Mouse (Mus musculus) limb, embryonic 15.5 days (tissue): Measurements from ENCODE around the gene Slc17a8. TPM values are rescaled to one million over a fixed set of nuclear protein-coding genes. Genes with fewer than 3 reads are reported as not detected.
"Not testable (repeated sequence)": the region's sequence is repeated elsewhere in the genome, so short reads cannot be mapped to it uniquely, and the experiment has no call there.

Source experiments
- ATAC-seq: fragments of 200-750 bp; cut with Nextera tagmentation; 2 replicates; pipeline ENCODE4 v1.8.0; 2017; ENCODE audit warnings: low read depth, moderate TSS enrichment; ENCODE audit not compliant: insufficient number of reproducible peaks, low FRiP score, low TSS enrichment
- H3K27ac ChIP-seq: fragments of 300-500 bp; sonication (generic); 2 replicates; pipeline ENCODE4 v1.5.1; 2015; ENCODE audit warnings: moderate library complexity, mild to moderate bottlenecking, inconsistent platforms
- H3K27me3 ChIP-seq: fragments of 300-500 bp; sonication (generic); 2 replicates; pipeline ENCODE4 v1.6.1; 2015; ENCODE audit warnings: inconsistent platforms
- H3K36me3 ChIP-seq: fragments of 300-500 bp; sonication (generic); 2 replicates; pipeline ENCODE4 v1.6.1; 2015; ENCODE audit warnings: inconsistent platforms
- H3K4me1 ChIP-seq: fragments of 300-500 bp; sonication (generic); 2 replicates; pipeline ENCODE4 v1.6.1; 2015; ENCODE audit warnings: inconsistent platforms
- H3K4me2 ChIP-seq: fragments of 300-500 bp; sonication (generic); 2 replicates; pipeline ENCODE4 v1.6.1; 2015; ENCODE audit warnings: mild to moderate bottlenecking, inconsistent platforms
- H3K4me3 ChIP-seq: fragments of 300-500 bp; sonication (generic); 2 replicates; pipeline ENCODE4 v1.5.1; 2015; ENCODE audit warnings: mild to moderate bottlenecking, inconsistent platforms
- H3K9ac ChIP-seq: fragments of 300-500 bp; sonication (generic); 2 replicates; pipeline ENCODE4 v1.6.1; 2015; ENCODE audit warnings: inconsistent platforms
- H3K9me3 ChIP-seq: fragments of 300-500 bp; sonication (generic); 2 replicates; pipeline ENCODE4 v1.6.1; 2016; ENCODE audit warnings: inconsistent platforms
- WGBS: fragments of 180-500 bp; shearing (Covaris S2); methylation state at CpG from one replicate; pipeline ENCODE4 v1.1.7; 2015; 5-methylcytosine and 5-hydroxymethylcytosine counted together
- polyA plus RNA-seq: library from polyadenylated mRNA; unstranded; fragments of >200 nt; fragmentation: Nextera tagmentation; extraction: Ambion mirVana; gene quantifications from 2 replicates; pipeline ENCODE4 v1.2.1, GENCODE M21; 2015

Slc17a8 gene
- 0.03 TPM in 1 of 2 replicates, not detected in the other for polyA plus RNA-seq

DNA sequence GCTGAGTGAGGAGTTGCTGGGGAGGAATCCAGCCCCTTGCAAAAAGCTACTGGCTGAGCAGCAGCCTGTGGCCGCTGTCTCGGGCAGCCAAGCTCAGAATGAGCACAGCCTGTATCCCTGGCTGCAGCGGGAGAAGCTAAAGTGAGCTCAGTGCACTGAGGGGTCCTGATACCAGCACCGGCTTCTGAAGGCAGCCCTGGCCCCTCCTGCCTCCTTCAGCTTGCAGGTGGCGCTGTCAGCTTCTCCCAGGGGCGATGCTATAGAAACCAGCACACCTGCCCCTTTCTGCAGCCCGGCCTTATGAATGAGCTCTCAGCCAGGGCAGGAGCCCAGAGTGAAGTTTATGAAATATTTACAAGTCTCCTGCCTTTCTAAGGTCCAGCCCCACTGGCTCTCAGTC is at the start of gene Slc17a8:
TSS of gene Slc17a8 (minus strand) at position 125 of the 400 bp plus-strand sequence.
- Histone ChIP-seq H3K9me3 (no peaks in the 10 kb centered on the region), H3K36me3 (no peaks in the 10 kb centered on the region), H3K27me3 (0 out of 2 replicates have a peak, but pooled peaks cover 4% of the 10 kb centered on the region), H3K27ac (no peak within 1 kb of the TSS), H3K4me1 (no peaks in the 10 kb centered on the region), H3K9ac (no peak within 1 kb of the TSS), H3K4me2 (no peak within 1 kb of the TSS), H3K4me3 (no peak within 1 kb of the TSS)
- no peak for ATAC-seq
- WGBS, result 27% methylated on average over 7 of the region's 7 CpGs

DNA sequence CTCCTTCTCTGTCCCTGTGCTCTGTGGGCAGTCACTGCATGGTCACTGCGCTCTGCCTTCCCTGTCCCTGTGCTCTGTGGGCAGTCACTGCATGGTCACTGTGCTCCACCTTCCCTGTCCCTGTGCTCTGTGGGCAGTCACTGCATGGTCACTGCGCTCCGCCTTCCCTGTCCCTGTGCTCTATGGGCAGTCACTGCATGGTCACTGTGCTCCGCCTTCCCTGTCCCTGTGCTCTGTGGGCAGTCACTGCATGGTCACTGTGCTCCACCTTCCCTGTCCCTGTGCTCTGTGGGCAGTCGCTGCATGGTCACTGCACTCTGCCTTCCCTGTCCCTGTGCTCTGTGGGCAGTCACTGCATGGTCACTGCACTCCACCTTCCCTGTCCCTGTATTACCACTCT is 49.3 kb upstream of the Slc17a8 start:
- H3K4me2 ChIP-seq, H3K27ac ChIP-seq, ATAC-seq, H3K4me3 ChIP-seq, H3K9me3 ChIP-seq, H3K4me1 ChIP-seq, H3K36me3 ChIP-seq, H3K27me3 ChIP-seq, H3K9ac ChIP-seq: not testable (repeated sequence)
- WGBS, result 96% methylated on average over 5 of the region's 5 CpGs

DNA sequence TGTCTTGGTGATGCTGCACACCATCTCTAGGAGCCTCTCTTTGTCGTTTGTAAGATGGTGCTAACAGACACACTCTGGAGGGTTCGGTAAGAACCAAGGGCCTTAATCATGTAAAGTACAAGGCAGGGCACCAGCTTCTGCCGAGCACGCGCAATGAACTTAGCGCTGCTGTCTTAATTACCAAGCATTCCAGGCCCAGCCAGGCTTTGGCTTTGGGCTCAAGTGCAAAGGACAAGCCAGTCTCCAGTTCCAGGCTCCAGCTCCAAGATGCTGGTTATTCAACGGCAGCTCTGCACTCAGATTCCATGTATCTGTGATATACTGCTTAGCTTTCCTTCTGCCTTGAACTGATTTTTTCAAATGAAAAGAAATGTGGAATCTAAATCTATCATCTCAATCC is 46.5 kb upstream of the Slc17a8 start:
- no peak for ATAC-seq
- 85% methylated on average over 7 of the region's 7 CpGs for WGBS
- Histone ChIP-seq H3K9me3 (no peaks in the 10 kb centered on the region), H3K4me1 (no peaks in the 10 kb centered on the region), H3K4me2 (no peak overlapping the region), H3K27ac (no peak overlapping the region), H3K9ac (no peak overlapping the region), H3K27me3 (no peaks in the 10 kb centered on the region), H3K36me3 (peaks cover 8% of the 10 kb centered on the region; the same call in 1 of the 2 replicates), H3K4me3 (no peak overlapping the region)

DNA sequence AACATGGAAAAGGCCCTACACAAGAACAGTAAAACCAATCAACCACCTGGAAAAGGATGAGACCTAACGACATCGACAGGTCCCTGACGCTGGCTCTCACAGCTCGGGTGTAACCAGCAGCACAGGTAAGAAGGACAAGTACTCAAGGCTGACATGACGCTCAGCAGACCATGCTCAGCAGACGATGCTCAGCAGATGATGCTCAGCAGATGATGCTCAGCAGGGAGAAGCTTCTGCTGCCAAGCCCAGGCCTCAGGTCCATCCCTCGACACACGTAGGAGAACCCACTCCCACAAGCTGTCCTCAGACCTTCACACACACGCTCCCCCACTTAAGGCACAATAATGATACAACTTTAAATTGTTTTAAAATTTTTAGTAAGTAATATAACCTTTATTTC is 44.6 kb upstream of the Slc17a8 start:
- ATAC-seq, result no peak

DNA sequence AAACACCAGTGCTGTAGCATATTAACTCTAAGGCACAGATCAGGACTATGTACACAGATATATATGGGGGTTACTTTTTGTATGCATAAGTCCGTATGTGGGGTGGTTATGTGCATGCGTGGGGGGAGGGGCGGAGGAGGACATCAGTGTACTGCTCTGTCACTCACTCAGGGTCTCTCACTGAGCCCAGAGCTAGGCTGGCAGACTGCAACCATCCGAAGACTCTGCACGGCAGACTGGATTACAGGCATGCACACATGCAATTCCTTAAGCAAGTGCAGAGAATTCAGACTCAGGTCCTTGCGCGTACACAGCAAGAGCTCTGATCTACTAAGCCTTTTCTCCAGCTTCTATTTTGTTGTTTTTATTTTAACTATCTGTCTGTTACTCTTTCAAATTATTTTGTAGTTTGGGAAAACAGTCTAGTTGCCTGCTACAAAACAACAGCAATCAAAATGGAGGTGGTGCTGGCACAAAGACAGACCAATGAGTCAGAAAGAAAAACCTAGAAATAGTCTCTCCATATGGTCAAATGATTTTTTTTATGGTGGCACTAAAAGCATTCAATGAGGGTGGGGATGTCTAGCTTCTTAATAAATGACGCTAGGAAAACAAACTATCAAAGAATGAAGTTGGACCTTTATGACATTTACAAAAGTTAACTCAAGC is 44.1 kb upstream of the Slc17a8 start:
- WGBS, result 89% methylated on average over 8 of the region's 8 CpGs
- Histone ChIP-seq H3K9me3 (no peaks in the 10 kb centered on the region), H3K4me2 (no peak overlapping the region), H3K27ac (no peak overlapping the region), H3K27me3 (no peaks in the 10 kb centered on the region), H3K9ac (no peak overlapping the region), H3K4me3 (no peak overlapping the region), H3K4me1 (no peaks in the 10 kb centered on the region), H3K36me3 (peaks cover 19% of the 10 kb centered on the region)
- ATAC-seq, result no peak

More for the DNA sequence above, 44.6 kb upstream of the Slc17a8 start:
- H3K9me3 ChIP-seq, result no peaks in the 10 kb centered on the region
- H3K9ac ChIP-seq, result no peak overlapping the region
- H3K4me3 ChIP-seq, result no peak overlapping the region
- H3K4me2 ChIP-seq, result no peak overlapping the region
- no peak overlapping the region for H3K27ac ChIP-seq
- no peaks in the 10 kb centered on the region for H3K4me1 ChIP-seq
- 88% methylated on average over 9 of the region's 9 CpGs for WGBS
- H3K36me3 ChIP-seq, result peaks cover 19% of the 10 kb centered on the region
- no peaks in the 10 kb centered on the region for H3K27me3 ChIP-seq

DNA sequence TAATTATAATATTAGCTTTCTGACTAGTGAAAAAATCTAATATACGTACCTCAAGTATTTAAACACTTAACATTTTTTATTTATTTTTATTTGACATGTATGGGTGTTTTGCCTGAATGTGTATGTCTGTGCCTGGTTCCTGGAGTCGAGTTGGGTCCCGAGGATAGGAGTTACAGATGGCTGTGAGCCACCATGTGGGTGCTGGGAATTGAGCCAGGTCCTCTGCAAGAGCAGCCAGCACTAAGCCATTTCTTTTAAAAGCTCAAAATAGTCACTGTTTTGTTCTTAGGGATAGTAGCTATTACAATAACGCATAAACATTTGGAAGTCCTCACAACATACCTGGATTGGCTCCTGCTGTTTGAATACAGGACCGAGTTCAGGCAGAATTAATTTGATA is 35.3 kb upstream of the Slc17a8 start:
- Histone ChIP-seq H3K27me3 (no peaks in the 10 kb centered on the region), H3K9ac (no peak overlapping the region), H3K36me3 (peaks cover 57% of the 10 kb centered on the region), H3K27ac (no peak overlapping the region), H3K4me2 (no peak overlapping the region), H3K4me1 (no peaks in the 10 kb centered on the region), H3K4me3 (no peak overlapping the region), H3K9me3 (no peaks in the 10 kb centered on the region)
- ATAC-seq, result no peak
- WGBS, result 80% methylated on average over 5 of the region's 5 CpGs

DNA sequence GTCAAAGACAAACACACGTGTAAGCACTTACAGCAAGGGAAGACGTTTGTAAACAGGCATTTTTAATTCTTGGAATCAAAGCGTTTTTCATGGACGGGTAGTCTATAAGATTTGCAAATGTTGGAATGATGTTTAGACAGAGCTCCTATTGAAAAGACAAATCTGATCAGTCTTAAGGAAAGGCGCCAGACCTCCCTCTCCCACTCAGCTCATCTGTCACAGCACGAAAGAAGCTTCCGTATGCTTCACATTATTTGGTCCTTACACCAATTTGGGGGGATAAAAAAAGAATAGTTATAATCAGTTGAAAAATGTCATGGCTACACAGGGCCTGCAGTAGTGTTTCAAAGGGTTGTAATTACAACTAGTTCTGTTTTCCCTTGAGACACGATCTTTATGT is 31.9 kb upstream of the Slc17a8 start:
- Histone ChIP-seq H3K4me2 (no peak overlapping the region), H3K4me1 (no peaks in the 10 kb centered on the region), H3K27ac (no peak overlapping the region), H3K27me3 (no peaks in the 10 kb centered on the region), H3K4me3 (no peak overlapping the region), H3K9me3 (no peaks in the 10 kb centered on the region), H3K36me3 (peaks cover 59% of the 10 kb centered on the region), H3K9ac (no peak overlapping the region)
- no peak for ATAC-seq
- WGBS, result 84% methylated on average over 8 of the region's 8 CpGs

DNA sequence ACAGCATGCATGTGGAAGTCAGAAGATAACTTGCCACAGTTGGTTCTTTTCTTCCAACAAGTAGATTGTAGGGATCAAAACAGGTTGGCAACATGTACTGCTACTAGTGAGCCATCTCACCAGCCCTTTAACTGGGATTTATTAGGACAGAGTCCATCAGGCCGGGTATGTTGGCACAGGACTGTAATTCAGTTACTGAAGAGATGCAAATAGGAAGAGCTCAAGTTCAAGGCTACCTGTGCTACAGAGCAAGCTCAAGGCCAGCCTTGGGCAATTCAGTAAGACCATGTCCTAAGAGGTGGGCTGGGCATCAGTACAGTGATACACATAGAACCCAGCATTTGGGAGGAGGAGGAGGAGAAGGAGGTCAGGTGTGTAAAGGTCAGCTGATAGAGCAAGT is 30.6 kb upstream of the Slc17a8 start:
- Histone ChIP-seq H3K36me3 (peaks cover 56% of the 10 kb centered on the region), H3K4me3 (no peak overlapping the region), H3K4me1 (no peaks in the 10 kb centered on the region), H3K9ac (no peak overlapping the region), H3K4me2 (no peak overlapping the region), H3K27me3 (no peaks in the 10 kb centered on the region), H3K9me3 (no peaks in the 10 kb centered on the region), H3K27ac (no peak overlapping the region)
- WGBS, result 89% methylated on average over 1 of the region's 1 CpGs
- no peak for ATAC-seq

DNA sequence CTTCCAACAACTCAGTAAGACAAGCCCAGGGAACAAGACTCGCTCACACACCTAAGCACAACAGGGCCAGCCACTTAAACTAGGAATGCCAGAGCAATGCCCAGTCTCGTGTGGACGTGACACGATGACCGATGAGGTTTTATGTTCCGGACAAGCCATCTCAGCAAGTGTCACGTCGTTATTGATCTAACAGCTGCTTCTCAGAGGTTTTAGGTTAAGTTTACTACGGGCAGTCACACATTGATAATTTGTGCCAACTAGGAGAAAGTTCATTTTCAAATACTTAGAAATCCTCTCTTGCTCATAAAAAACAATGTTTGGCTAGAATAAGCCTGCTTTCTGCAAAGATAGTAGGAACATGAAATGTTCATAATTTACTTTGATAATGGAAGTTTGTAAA is 25.9 kb upstream of the Slc17a8 start:
- H3K36me3 ChIP-seq, result peaks cover 62% of the 10 kb centered on the region
- H3K4me2 ChIP-seq, result no peak overlapping the region
- no peaks in the 10 kb centered on the region for H3K9me3 ChIP-seq
- WGBS, result 86% methylated on average over 9 of the region's 9 CpGs
- H3K27me3 ChIP-seq, result no peaks in the 10 kb centered on the region
- no peaks in the 10 kb centered on the region for H3K4me1 ChIP-seq
- no peak for ATAC-seq
- no peak overlapping the region for H3K4me3 ChIP-seq
- no peak overlapping the region for H3K27ac ChIP-seq
- no peak overlapping the region for H3K9ac ChIP-seq

DNA sequence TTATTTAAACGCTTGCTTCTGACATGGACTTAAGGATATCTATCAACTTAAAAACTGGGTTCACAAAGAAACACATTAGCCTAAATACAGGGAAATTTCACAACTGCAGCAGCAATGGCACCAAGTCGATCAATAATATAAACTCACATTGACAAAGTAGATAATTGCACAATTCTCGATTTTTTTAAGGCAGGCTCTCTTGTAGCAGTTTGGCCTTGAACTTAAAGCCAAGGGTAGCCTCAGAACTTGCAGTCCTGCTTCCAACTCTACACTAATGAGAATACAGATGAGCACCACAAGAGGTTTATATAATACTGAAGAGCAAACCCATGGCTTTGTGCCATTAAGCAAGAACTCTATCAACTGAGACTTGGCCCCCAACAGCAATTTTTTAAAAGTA is 15.9 kb upstream of the Slc17a8 start:
- Histone ChIP-seq H3K4me1 (no peaks in the 10 kb centered on the region; the same call in 1 of the 2 replicates), H3K4me3 (no peak overlapping the region), H3K4me2 (no peak overlapping the region), H3K36me3 (peaks cover 24% of the 10 kb centered on the region), H3K27me3 (no peaks in the 10 kb centered on the region), H3K9ac (no peak overlapping the region), H3K27ac (no peak overlapping the region), H3K9me3 (no peaks in the 10 kb centered on the region)
- WGBS, result 89% methylated on average over 3 of the region's 3 CpGs
- no peak for ATAC-seq

DNA sequence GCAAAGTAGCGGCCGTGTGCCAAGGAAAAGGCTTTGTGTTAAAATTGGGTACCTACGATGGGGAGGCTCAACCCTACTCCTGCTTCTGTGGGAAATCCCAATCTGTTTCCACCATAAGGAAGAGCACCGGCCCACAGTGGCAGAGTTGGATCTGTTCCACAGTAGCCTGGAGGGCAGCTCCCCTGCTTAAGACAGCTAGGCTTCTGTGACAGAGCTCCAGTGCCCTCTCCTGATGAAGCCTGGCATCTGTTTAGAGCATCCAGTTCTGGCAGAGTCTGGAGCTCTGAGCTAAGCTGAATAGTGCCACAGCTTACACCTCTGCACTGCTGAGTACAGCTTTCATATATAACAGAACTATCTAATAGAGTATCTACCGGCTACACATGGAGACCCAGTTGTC is 14.0 kb upstream of the Slc17a8 start:
- Histone ChIP-seq H3K27me3 (no peaks in the 10 kb centered on the region), H3K27ac (no peak overlapping the region), H3K9ac (no peak overlapping the region), H3K4me3 (no peak overlapping the region), H3K9me3 (no peaks in the 10 kb centered on the region), H3K4me2 (no peak overlapping the region), H3K36me3 (peaks cover 5% of the 10 kb centered on the region; the same call in 1 of the 2 replicates), H3K4me1 (no peaks in the 10 kb centered on the region; the same call in 1 of the 2 replicates)
- no peak for ATAC-seq
- 66% methylated on average over 5 of the region's 5 CpGs for WGBS

DNA sequence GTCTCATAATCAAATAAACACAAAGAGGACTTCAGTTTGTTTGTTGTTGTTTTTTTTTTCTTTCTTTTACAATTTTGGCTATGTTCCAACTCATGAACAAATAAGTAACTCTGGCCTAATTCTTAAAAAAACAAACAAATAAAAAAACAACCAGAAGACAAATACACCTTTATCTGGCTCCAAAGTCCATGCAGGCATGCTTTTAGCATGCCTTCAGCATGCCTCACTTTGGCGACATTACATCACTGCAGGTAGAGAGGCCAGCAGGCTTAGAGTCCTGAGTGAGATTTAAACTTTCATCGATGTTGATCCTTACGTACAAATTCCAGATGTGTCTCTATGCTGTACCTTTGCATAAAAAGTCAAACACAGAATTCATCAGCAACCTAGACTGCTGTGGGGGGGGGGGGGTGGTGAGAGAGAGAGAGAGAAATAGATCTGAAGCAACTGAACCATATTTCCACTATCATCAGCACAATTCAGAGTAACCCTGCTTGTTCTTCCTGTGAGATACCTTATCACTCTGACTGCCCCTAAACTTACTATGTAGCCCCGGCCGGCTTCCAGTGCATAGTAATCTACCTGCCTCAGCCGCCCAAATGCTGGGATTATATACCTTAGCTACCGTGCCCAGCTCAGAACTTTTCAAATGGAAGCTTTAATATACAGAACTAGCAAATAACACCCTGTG is 12.8 kb upstream of the Slc17a8 start:
- no peak overlapping the region for H3K4me3 ChIP-seq
- H3K4me1 ChIP-seq, result no peaks in the 10 kb centered on the region; the same call in 1 of the 2 replicates
- H3K9ac ChIP-seq, result no peak overlapping the region
- H3K9me3 ChIP-seq, result no peaks in the 10 kb centered on the region
- H3K27me3 ChIP-seq, result no peaks in the 10 kb centered on the region
- H3K4me2 ChIP-seq, result no peak overlapping the region
- no peak overlapping the region for H3K27ac ChIP-seq
- 0 out of 2 replicates have a peak, but pooled peaks cover 2% of the 10 kb centered on the region for H3K36me3 ChIP-seq
- 88% methylated on average over 7 of the region's 7 CpGs for WGBS
- no peak for ATAC-seq
